Mouse (Mus musculus) adrenal gland, adult 18-20 months (tissue): ENCODE measurements at regions not wholly inside any gene's neighbourhood (a gene's known extent, or its start where the extent isn't known, plus 50 kb on each side); places are given as distances from the start of the nearest gene placed in this dataset.
A peak's percentile ranks its signal among the peaks of the same experiment; 100 is the strongest.

Source experiments
- DNase-seq, 2 experiments: peaks; one replicate each; pipeline ENCODE4 v3.0.0; 2021 to 2022; ENCODE audit warnings: low spot score in 2 of 2

DNA sequence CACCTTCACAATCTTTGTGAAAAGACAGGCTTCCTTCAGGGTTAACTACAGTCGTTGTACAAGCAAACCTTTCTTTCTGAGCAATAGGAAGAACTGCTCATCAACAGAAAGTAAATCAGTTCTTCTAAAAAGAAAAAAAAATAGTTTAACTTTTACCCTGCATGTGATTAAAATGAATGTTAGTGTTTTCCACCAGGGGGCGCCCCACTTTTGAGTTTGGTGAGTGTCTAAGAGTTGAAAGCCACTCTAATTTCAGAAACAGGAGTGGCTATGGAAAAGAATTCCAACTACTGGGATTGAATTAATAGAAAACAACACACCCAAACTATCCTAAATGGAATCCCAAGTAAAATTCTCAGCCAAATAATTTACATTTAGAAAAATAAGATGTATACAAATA lies 430.0 kb downstream of the Cd109 start:
- peak; percentile 32 to 48 for DNase-seq

DNA sequence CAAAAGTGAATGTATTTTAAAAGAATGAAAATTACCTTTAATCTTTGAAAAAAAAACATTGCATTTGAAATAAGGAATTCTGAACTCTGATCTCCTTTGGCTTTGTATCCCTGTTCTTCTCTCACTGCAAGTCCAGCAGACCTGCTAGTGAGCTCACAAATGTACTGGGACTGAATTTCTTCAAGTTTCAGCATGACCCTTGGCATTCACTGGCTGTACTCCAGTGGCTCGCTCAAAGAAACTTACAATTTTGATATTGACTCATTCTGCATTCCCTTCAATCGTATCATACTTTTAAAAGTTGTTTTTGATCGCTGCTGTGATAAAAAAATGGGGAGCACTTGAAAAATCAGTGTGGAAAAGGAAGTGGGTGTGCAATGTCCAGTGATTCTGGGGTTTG lies 456.6 kb downstream of the Cd109 start:
- DNase-seq: no peak

DNA sequence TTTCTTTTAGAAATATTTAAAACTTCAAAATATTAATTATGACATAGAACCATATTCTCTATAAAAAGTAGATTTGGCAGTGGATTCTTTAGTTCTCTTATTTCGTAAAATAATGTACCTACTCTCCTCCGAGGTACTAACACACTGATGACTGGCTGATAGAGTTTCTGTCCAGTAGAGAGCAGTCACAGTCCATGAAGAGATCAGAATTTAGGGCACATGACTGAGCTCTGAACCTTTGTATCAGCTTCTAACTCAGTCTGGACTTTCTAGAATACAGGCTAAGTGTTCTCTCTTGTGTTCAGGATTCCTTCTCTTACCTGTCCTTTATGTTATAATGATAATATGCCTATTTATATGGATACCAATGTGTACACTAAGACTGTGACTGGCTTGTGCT lies 494.3 kb downstream of the Cd109 start:
- no peak for DNase-seq

DNA sequence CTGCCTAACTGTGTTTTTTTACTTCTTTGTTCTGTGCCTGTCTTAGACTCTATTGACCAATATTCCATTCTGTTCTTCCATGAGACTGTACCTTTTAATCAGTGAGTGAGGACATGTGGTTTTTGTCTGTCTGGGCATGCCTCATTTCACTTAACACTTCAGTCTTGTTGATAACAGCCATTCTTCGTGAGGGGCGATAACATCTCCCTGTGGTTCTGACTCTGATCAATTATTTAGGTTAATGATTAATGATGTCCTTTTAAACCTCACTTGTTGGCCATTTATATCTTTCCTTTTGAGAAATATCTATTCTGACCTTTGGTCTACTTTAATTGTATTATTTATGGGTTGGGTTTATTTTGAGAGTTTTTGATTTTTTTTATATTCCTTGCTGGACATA lies 496.0 kb downstream of the Cd109 start:
- DNase-seq: no peak

DNA sequence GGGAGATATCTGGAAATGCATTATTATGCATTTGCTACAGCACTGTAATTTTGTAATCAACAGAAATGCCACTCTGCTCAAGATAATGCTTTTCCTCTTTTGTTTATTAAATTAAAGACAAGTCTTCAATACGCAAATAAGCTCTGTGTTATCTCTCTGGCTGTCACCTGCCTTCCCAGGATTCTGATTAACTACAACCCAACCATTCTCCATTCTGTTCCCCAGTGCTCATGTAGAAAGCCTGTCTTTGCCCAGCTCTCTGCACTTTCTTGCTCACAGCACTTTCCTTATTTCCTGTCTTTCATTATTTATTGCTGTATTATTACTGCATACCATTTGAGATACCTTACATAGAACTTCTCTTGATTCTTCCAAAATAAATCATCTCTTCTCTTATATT lies 525.6 kb downstream of the Cd109 start:
- no peak for DNase-seq

DNA sequence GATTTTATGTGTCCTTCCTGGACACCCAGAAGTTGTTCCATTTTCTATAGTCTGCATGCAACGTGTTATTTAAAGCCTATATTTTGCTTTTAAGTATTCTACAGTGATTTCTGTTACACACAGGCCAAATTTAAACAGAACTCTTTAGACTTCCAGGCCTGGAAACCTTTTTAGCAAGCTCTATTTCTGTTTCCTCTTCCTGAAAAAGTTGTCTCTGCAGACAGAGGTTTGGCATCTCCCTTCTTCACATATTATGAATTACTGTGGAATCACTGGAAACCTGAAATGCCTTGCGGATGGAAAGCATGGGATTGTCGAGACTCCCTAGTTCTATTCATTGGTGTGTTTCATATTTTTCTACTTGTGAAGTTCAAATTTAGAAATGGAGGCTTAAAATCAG lies 530.7 kb downstream of the Cd109 start:
- DNase-seq: no peak

DNA sequence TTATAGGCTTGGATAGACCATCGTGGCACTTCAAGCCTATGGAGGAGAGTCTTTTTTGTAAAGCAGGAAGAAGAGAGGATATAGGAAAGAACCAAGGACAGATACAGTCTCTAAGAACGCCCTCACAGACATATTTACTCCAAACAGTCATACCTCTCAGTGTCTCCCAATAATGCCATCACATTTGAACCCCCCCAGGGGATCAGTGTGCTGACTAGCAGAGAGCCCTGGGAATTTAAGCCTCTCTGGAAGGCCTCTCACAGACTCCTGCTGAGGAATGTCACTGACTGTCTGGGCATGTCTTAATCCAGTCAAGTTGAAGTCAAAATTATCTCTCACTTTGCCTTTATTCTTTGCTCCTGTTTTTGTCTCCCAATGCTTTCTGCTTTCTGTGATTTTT lies 550.2 kb downstream of the Cd109 start:
- DNase-seq: no peak

DNA sequence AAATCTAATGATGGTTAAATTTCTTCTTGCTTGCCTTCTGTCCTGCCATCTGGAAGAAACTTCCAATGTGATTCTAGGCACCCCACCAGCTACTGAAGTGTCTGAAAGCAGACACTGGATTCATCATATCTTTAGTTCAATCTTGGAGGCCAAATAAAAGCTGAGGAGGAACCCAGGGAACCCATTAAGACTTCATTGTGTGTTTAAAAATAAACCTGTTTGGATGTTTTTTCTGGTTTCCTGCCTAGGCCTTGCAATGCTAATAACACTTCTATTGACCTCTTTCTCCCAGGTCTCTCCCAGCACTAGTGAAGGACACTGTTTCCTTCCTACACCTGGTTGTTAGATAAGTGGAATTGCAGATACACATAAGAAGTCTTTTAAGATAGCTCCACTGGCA lies 545.6 kb downstream of the Col12a1 start:
- no peak for DNase-seq

DNA sequence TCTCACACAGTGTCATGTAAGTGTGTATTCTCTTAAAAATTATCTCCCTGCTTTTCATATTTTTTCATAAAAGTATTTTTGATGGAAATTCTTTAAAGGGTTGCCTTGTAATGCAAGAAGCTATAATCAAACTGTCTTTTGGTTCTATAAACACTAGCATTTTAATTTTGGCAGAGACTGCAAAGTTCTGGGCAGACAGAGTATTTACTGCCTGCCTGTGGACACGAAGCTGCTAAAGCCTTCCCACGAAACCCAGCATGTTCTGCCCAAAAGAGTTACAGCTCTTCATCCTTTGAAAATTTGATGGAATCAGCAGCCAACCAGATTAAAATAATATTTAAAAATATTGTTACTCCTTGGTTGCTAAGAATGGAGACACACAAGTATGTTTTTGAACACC lies 538.7 kb downstream of the Col12a1 start:
- no peak for DNase-seq

DNA sequence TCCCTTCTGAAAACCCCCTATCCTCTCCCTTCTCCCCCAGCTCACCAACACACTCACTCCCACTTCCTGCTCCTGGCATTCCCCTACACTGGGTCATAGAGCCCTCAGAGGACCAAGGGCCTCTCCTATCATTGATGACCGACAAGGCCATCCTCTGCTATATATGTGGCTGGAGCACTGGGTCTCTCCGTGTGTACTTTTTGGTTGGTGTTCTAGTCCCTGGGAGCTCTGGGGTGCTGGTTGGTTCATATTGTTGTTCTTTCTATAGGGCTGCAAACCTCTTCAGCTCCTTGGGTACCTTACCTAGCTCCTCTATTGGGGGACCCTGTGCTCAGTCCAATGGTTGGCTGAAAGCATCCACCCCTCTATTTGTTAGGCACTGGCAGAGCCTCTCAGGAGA lies 523.2 kb downstream of the Col12a1 start:
- DNase-seq: no peak

DNA sequence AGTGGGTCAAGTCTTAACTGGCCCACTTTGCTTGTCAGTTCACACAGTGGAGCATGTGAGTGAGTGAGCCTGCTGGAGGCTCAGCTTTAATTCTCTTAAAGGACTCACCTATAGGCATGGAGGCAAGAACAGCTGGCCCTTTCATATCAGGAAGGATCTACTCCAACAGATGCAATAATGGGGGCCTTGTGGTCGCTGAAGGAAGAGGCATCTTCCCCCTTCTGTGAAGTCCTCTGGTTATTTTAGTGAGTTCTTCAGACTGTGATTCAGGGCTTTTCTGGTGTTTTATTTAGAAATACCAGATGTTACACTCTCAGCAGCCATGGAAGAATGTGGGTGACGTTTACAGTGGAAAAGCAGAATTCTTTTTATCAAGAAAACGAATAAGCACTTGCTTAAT lies 516.9 kb downstream of the Col12a1 start:
- no peak for DNase-seq

DNA sequence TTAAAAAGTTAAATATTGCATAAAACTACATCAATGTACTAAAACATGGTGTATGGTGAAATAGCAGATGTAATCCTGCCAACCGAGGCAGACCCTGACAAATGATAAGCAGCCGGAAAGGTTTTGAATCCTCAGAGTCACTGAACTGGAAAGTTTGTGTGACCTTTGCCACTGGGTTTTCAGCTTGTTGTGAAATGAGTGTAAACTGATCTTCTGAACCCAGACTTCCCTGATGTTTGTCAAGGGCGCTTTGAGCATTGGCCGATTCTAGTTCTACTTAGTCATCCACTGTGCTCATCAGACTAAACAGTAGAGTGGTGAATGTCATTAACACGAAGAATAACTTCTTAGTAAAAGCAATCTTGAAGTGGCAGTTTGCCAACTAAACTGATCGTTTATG lies 505.3 kb downstream of the Col12a1 start:
- no peak for DNase-seq

DNA sequence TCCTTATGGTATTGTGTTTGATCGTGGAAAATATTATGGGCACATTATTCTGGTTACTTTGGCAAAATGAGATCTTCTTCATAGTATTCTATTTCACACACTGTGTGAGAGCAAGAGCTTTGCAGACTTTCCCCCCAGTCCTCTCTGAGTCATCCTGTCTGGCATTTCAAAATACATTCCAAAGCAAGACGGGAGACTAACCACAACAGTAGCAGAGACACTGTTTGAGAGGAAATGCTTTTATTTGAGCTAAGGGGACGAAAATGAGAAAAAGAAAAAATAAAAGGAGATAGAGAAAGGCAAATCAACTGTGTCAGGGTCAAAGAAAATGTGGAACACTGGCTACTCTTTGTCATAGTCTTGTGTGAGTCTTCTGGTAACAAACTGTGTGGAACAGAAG lies 502.6 kb downstream of the Col12a1 start:
- no peak for DNase-seq

DNA sequence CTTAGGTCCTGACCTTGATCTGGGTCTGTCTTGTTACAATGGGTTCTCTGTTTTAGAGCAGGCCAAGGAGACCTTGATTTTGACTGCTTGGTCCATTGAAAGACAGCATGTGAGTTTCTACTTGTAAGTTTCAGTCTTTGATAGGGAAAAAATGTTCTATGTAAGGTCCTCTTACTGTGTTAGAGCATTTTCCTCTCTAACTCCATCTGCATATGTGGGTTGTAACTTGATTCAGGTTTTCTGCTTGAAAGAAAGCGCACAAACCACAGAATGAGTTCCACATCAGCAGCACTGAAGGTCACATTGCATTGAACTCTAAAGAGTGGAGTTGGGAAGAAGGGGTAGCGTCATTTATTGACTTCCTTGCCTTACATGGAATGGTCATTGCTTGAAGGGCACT lies 502.2 kb downstream of the Col12a1 start:
- DNase-seq: no peak

DNA sequence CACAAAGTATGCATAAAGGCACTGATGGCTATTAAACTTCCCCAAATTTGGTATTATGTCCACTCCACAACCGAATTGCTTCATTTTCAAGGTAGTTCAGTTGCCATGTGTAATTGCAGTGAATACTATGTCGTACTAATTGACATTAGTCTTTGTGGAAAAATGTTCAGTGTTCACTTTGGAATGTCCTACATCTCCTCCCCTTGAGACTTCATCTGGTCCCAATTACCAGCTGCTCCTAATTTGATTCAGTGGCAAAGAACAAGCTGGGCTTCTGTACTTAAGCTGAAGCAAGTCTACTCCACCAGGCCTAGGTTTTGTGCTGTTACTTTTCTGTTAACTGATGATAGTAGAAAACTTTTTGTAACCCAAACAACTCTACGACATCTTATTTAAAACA lies 485.6 kb downstream of the Col12a1 start:
- no peak for DNase-seq

DNA sequence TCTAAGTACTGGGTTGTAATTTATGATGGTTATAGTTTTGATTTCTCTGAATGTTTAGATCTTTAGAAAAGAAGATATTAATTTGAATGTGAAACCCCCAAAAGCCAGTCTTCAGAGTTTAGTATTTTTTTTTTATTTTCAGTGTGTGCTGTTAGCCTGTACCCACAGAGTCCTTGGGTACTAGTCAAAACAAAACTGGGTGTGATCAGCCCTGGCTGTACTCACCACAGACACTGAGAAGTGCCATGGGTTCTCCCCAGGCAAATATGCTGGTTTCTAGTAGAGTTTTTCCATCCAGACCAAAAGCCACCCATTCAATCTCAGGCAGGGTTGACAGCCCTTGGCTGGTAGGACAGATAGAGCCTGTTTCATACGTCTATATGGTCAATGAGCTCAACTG lies 484.9 kb downstream of the Col12a1 start:
- no peak for DNase-seq

DNA sequence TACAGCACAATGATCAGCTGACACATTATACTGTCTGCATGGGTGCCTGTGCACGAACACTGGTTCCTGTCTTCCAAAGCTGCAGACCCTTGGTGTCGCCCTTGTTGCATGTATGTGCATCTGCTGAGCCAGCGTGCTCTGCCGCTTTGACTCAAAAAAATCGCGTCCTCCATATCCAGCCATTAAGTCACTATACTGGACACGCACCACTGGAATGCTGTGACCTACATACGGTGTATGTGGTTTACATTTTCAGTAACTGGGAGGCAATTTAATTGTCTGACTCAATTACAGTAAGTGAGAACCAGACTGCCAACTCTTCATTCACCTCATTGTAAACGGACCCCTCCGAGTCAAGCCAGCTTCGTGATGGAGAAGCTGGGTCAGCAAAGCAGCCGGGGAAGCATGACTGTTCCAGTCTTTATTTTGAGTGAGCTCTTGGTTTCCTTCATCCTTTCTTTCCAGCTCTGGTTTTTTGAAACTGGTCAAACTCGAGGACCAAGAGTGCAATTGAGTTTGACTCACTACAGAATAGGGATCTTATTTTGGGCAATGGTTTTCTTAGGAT lies 448.9 kb downstream of the Col12a1 start:
- DNase-seq: no peak

DNA sequence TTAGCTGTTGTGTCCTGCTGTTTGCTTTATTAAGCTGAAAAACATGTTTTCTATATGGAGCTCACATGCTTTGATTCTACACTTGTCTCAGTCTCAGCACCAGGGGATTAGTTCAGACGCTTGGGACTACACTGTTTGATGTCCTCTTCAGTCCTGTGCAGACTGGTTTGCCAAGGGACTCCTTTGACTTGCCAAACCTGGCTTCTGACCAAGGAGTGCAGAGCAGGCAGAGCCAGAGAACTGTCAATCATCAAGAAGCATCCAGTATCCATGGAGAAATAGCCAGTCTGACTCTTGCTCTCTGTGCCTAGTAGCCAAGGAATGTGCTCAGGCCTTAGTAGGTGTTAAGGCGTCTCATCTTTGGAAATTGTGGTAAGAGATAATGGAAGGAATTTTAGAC lies 448.4 kb downstream of the Col12a1 start:
- no peak for DNase-seq

DNA sequence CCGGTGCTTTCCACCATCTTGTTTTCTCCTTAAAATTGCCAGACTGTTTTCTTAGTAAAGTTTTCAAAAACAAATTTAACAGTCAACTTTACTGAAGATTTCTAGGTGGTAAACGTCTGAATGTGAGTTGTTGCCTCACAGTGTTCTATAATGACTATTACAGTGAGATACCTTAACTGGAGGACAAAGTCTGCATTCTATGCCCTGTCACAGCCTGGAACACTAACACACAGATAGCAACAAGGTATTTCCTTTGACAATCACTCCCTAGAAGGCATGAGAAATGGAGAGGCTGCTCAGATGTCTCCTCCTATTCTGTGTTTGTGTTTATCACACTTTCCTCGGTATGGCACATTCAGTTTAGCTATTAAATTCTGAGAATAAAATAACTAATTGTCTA lies 430.8 kb downstream of the Col12a1 start:
- no peak for DNase-seq

DNA sequence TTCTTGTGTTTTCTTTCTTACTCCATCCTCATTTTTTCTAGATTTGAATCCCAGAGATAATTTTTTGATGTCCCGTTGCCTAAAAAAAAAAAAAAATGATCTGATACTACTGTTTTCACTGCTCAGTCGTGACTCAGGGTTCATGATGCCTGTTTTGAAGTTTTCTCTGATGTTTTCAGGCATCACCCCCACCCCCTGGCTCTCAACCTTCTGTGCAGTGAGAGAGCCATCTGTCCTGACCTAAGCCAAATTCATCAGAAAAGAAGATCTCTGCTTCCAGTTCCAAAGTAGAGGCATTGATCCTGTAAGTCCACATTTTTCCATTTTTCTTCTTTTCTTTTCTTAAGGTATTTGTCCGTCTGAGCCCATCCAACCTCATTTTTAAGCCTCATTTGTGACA lies 423.3 kb downstream of the Col12a1 start:
- DNase-seq: no peak

DNA sequence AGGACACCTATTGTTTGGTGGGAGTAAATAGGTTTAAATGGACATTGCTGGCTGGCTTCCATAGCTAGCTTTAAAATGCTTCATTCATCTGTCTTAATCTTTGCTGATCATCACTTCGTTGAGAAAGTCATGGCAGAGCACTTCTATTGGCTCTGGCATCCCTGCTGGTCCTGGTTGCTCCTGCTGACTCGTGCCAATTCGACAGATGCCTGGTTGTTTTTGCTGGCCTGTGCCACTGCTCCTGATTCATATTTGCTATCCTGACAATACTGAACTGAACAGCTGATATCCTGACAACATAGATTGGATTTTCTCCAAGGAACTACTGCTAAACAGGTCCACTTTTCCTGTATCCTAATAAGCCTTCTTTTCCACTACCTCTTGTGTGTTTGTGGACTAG lies 417.1 kb downstream of the Col12a1 start:
- no peak for DNase-seq

DNA sequence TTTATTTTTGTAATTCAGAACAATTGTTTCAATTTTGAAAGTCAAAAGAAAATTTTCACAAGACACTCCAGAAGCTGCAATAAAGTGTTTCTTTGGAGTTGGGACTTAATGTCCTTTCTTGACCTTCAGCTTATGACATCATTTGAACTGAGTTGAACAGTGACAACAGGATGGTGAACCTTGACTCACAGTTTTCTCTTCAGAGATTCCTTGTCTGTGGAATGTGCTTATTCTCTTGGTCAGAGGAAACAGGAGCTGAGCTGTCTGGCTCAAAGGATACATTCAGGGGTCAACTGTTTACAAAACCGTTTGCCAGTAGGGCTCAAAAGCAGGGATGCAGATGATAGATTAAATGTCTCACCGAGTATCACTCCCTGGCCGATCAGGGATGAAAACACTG lies 408.0 kb downstream of the Col12a1 start:
- no peak for DNase-seq

DNA sequence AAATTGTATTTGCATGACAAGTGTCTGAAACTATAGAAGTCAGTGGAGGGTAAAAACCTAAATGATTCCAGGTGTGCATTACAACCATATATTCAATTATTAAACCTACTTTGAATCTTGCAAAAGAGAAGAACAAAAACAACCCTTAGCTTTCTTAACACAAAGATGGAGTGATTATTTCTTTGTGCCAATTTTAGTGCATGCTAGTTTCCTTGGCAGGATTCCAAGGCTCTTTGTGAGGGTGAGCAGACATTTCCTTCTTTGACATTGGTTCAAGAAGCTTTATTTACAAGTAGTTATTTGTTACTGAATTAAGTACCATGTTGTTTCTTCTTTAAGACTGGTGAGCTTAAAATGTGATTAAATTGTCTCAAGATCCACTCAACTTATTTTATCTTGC lies 401.2 kb downstream of the Col12a1 start:
- no peak for DNase-seq
